Mouse (Mus musculus) forebrain, embryonic 13.5 days (tissue): ENCODE results near the gene Hpgd. TPM values are rescaled to one million over a fixed set of nuclear protein-coding genes. Genes with fewer than 3 reads are reported as not detected.
A peak's percentile ranks its signal among the peaks of the same experiment; 100 is the strongest.
"Not testable (repeated sequence)": the region's sequence is repeated elsewhere in the genome, so short reads cannot be mapped to it uniquely, and the experiment has no call there.

ENCODE experiments used
- ATAC-seq: fragments of 200-750 bp; cut with Nextera tagmentation; 2 replicates; pipeline ENCODE4 v1.8.0; 2017
- H3K27ac ChIP-seq: fragments of 300-500 bp; sonication (generic); 2 replicates; pipeline ENCODE4 v1.5.1; 2015; ENCODE audit warnings: inconsistent platforms, mild to moderate bottlenecking, moderate library complexity
- H3K27me3 ChIP-seq: fragments of 300-500 bp; sonication (generic); 2 replicates; pipeline ENCODE4 v1.6.1; 2015; ENCODE audit warnings: mild to moderate bottlenecking, inconsistent platforms
- H3K36me3 ChIP-seq: fragments of 300-500 bp; sonication (generic); 2 replicates; pipeline ENCODE4 v1.6.1; 2015; ENCODE audit warnings: mild to moderate bottlenecking, inconsistent platforms; ENCODE audit not compliant: poor library complexity, severe bottlenecking
- H3K4me1 ChIP-seq: fragments of 300-500 bp; sonication (generic); 2 replicates; pipeline ENCODE4 v1.6.1; 2015; ENCODE audit warnings: inconsistent platforms
- H3K4me2 ChIP-seq: fragments of 300-500 bp; sonication (generic); 2 replicates; pipeline ENCODE4 v1.6.1; 2015; ENCODE audit warnings: inconsistent platforms, mild to moderate bottlenecking, moderate library complexity
- H3K4me3 ChIP-seq: fragments of 300-500 bp; sonication (generic); 2 replicates; pipeline ENCODE4 v1.5.1; 2015; ENCODE audit warnings: mild to moderate bottlenecking, inconsistent platforms
- H3K9ac ChIP-seq: fragments of 300-500 bp; sonication (generic); 2 replicates; pipeline ENCODE4 v1.6.1; 2015; ENCODE audit warnings: mild to moderate bottlenecking, inconsistent platforms
- H3K9me3 ChIP-seq: fragments of 300-500 bp; sonication (generic); replicated peaks from 2 replicates; pipeline ENCODE4 v1.6.1; 2016; ENCODE audit warnings: inconsistent platforms
- WGBS: fragments of 180-500 bp; shearing (Covaris S2); methylation state at CpG from one replicate; pipeline ENCODE4 v1.1.7; 2015; 5-methylcytosine and 5-hydroxymethylcytosine counted together
- polyA plus RNA-seq: library from polyadenylated mRNA; unstranded; fragments of >200 nt; fragmentation: Nextera tagmentation; extraction: Ambion mirVana; gene quantifications from 2 replicates; pipeline ENCODE4 v1.2.1, GENCODE M21; 2015

Hpgd gene
- polyA plus RNA-seq, result 3.8 and 3.9 TPM in 2 replicates

- Histone ChIP-seq H3K4me2 (peak within 1 kb of the TSS; percentile 91), H3K9me3 (no peaks in the 10 kb centered on the region), H3K27me3 (peaks cover 4% of the 10 kb centered on the region; the same call in 1 of the 2 replicates), H3K4me3 (peak within 1 kb of the TSS; percentile 52), H3K4me1 (peaks cover 26% of the 10 kb centered on the region), H3K36me3 (no peaks in the 10 kb centered on the region), H3K27ac (no peak within 1 kb of the TSS), H3K9ac (peak within 1 kb of the TSS; percentile 64)
- peak; percentile 77 for ATAC-seq
- WGBS, result under 1% methylated on average over 33 of the region's 33 CpGs
Observed at GRCm38 (mm10) chr8:56294373-56294877, at the start of gene Hpgd. TSS of gene Hpgd (plus strand) at chr8:56294585.

- not testable (repeated sequence) for H3K9me3 ChIP-seq, H3K27ac ChIP-seq, H3K4me2 ChIP-seq, H3K4me1 ChIP-seq, H3K4me3 ChIP-seq, H3K36me3 ChIP-seq, H3K27me3 ChIP-seq, H3K9ac ChIP-seq, ATAC-seq
- WGBS, result 53% methylated on average over 3 of the region's 3 CpGs
Observed at GRCm38 (mm10) chr8:56251728-56252127, 42.7 kb upstream of the Hpgd start.

- Histone ChIP-seq H3K27me3 (no peaks in the 10 kb centered on the region), H3K4me1 (no peaks in the 10 kb centered on the region), H3K9me3 (no peaks in the 10 kb centered on the region), H3K4me2 (no peak overlapping the region), H3K27ac (no peak overlapping the region), H3K36me3 (no peaks in the 10 kb centered on the region), H3K4me3 (no peak overlapping the region), H3K9ac (no peak overlapping the region)
- ATAC-seq, result no peak
- 38% methylated on average over 1 of the region's 1 CpGs for WGBS
Observed at GRCm38 (mm10) chr8:56252314-56252713, 42.1 kb upstream of the Hpgd start.

GRCm38 (mm10) chr8:56261190-56261589 is 33.2 kb upstream of the Hpgd start:
- Histone ChIP-seq H3K9me3 (no peaks in the 10 kb centered on the region), H3K36me3 (no peaks in the 10 kb centered on the region), H3K4me1 (no peaks in the 10 kb centered on the region), H3K27me3 (no peaks in the 10 kb centered on the region), H3K4me2 (no peak overlapping the region), H3K27ac (no peak overlapping the region), H3K4me3 (no peak overlapping the region), H3K9ac (no peak overlapping the region)
- 75% methylated on average over 1 of the region's 1 CpGs for WGBS
- ATAC-seq, result no peak

- no peaks in the 10 kb centered on the region for H3K4me1 ChIP-seq
- no peaks in the 10 kb centered on the region for H3K27me3 ChIP-seq
- H3K4me3 ChIP-seq, result no peak overlapping the region
- H3K27ac ChIP-seq, result no peak overlapping the region
- H3K4me2 ChIP-seq, result no peak overlapping the region
- no peak overlapping the region for H3K9ac ChIP-seq
- no peaks in the 10 kb centered on the region for H3K36me3 ChIP-seq
- no peaks in the 10 kb centered on the region for H3K9me3 ChIP-seq
- no peak for ATAC-seq
- 84% methylated on average over 10 of the region's 10 CpGs for WGBS
Observed at GRCm38 (mm10) chr8:56269687-56270663, 24.4 kb upstream of the Hpgd start.

- Histone ChIP-seq H3K4me1 (no peaks in the 10 kb centered on the region), H3K36me3 (no peaks in the 10 kb centered on the region), H3K27me3 (no peaks in the 10 kb centered on the region), H3K9me3 (no peaks in the 10 kb centered on the region), H3K27ac (no peak overlapping the region), H3K9ac (no peak overlapping the region), H3K4me3 (no peak overlapping the region), H3K4me2 (no peak overlapping the region)
- no peak for ATAC-seq
- 62% methylated on average over 1 of the region's 1 CpGs for WGBS
Observed at GRCm38 (mm10) chr8:56272934-56273333, 21.5 kb upstream of the Hpgd start.

- no peak overlapping the region for H3K9ac ChIP-seq
- no peak overlapping the region for H3K4me2 ChIP-seq
- no peak overlapping the region for H3K4me3 ChIP-seq
- H3K9me3 ChIP-seq, result no peaks in the 10 kb centered on the region
- no peaks in the 10 kb centered on the region for H3K27me3 ChIP-seq
- no peak for ATAC-seq
- H3K36me3 ChIP-seq, result no peaks in the 10 kb centered on the region
- H3K27ac ChIP-seq, result no peak overlapping the region
- no peaks in the 10 kb centered on the region for H3K4me1 ChIP-seq
Observed at GRCm38 (mm10) chr8:56275316-56275715, 19.1 kb upstream of the Hpgd start.

- H3K4me2 ChIP-seq, result no peak overlapping the region
- no peaks in the 10 kb centered on the region for H3K36me3 ChIP-seq
- H3K27me3 ChIP-seq, result no peaks in the 10 kb centered on the region
- H3K4me1 ChIP-seq, result no peaks in the 10 kb centered on the region
- no peaks in the 10 kb centered on the region for H3K9me3 ChIP-seq
- no peak overlapping the region for H3K9ac ChIP-seq
- H3K4me3 ChIP-seq, result no peak overlapping the region
- 95% methylated on average over 7 of the region's 9 CpGs for WGBS
- ATAC-seq, result no peak
- no peak overlapping the region for H3K27ac ChIP-seq
Observed at GRCm38 (mm10) chr8:56277810-56278528, 16.4 kb upstream of the Hpgd start.

- Histone ChIP-seq H3K9ac (no peak overlapping the region), H3K27ac (no peak overlapping the region), H3K27me3 (no peaks in the 10 kb centered on the region), H3K9me3 (no peaks in the 10 kb centered on the region), H3K4me3 (no peak overlapping the region), H3K4me2 (no peak overlapping the region), H3K36me3 (no peaks in the 10 kb centered on the region), H3K4me1 (no peaks in the 10 kb centered on the region)
- no peak for ATAC-seq
- whole genome bisulfite sequencing, result 82% methylated on average over 2 of the region's 2 CpGs
Observed at GRCm38 (mm10) chr8:56278545-56279063, 15.8 kb upstream of the Hpgd start.

GRCm38 (mm10) chr8:56283936-56284335 is 10.4 kb upstream of the Hpgd start:
- H3K4me3 ChIP-seq, result no peak overlapping the region
- H3K36me3 ChIP-seq, result no peaks in the 10 kb centered on the region
- ATAC-seq, result no peak
- H3K4me1 ChIP-seq, result no peaks in the 10 kb centered on the region
- H3K27me3 ChIP-seq, result no peaks in the 10 kb centered on the region
- WGBS, result 64% methylated on average over 1 of the region's 1 CpGs
- H3K4me2 ChIP-seq, result no peak overlapping the region
- H3K9ac ChIP-seq, result no peak overlapping the region
- no peaks in the 10 kb centered on the region for H3K9me3 ChIP-seq
- no peak overlapping the region for H3K27ac ChIP-seq

GRCm38 (mm10) chr8:56284957-56285356 is 9.4 kb upstream of the Hpgd start:
- WGBS, result 58% methylated on average over 3 of the region's 3 CpGs

GRCm38 (mm10) chr8:56286717-56287116 is 7.7 kb upstream of the Hpgd start:
- no peak for ATAC-seq
- Histone ChIP-seq H3K4me3 (no peak overlapping the region), H3K9ac (no peak overlapping the region), H3K36me3 (no peaks in the 10 kb centered on the region), H3K27me3 (no peaks in the 10 kb centered on the region), H3K4me1 (no peaks in the 10 kb centered on the region), H3K27ac (no peak overlapping the region), H3K4me2 (no peak overlapping the region), H3K9me3 (no peaks in the 10 kb centered on the region)
- 89% methylated on average over 2 of the region's 2 CpGs for WGBS

More at GRCm38 (mm10) chr8:56284957-56285356, 9.4 kb upstream of the Hpgd start:
- Histone ChIP-seq H3K4me2 (no peak overlapping the region), H3K9ac (no peak overlapping the region), H3K36me3 (no peaks in the 10 kb centered on the region), H3K4me3 (no peak overlapping the region), H3K4me1 (no peaks in the 10 kb centered on the region), H3K9me3 (no peaks in the 10 kb centered on the region), H3K27me3 (no peaks in the 10 kb centered on the region), H3K27ac (no peak overlapping the region)
- ATAC-seq, result no peak
